Mouse (Mus musculus) stomach, postnatal 0 days (tissue): ENCODE data around the gene Gmeb2.

ENCODE experiments used
- CTCF ChIP-seq: IDR thresholded peaks from 2 replicates; pipeline ENCODE4 v1.5.1; 2016; ENCODE audit warnings: antibody characterized with exemption, low read depth, mild to moderate bottlenecking, moderate library complexity
- EP300 ChIP-seq: optimal IDR thresholded peaks from 2 replicates; pipeline ENCODE3; 2016; ENCODE audit warnings: antibody characterized with exemption

DNA sequence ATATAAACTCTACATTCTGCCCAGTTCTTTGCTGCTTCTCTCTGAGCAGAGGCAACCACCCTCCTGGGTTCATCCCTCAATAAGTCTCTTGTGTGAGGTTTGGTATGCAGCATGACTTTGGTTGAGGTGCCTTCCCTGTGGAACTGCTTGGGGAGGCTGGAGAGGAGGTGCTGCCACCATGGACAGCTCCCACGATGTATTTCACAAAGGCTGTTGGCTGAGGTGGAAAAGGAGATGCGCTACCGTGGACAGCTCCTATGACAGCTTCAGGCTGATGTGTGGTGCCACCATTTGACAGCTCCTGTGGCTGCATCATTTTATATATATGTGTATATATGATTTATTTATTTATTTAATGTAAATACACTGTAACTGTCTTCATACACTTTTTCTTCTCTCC lies 14.2 kb upstream of the Gmeb2 start:
- TF ChIP-seq CTCF: no peak
- no peak for TF ChIP-seq EP300
